Mouse (Mus musculus): Measurements from ENCODE around the gene Ldlr.
A peak's percentile ranks its signal among the peaks of the same experiment; 100 is the strongest.

The Ldlr gene

DNA sequence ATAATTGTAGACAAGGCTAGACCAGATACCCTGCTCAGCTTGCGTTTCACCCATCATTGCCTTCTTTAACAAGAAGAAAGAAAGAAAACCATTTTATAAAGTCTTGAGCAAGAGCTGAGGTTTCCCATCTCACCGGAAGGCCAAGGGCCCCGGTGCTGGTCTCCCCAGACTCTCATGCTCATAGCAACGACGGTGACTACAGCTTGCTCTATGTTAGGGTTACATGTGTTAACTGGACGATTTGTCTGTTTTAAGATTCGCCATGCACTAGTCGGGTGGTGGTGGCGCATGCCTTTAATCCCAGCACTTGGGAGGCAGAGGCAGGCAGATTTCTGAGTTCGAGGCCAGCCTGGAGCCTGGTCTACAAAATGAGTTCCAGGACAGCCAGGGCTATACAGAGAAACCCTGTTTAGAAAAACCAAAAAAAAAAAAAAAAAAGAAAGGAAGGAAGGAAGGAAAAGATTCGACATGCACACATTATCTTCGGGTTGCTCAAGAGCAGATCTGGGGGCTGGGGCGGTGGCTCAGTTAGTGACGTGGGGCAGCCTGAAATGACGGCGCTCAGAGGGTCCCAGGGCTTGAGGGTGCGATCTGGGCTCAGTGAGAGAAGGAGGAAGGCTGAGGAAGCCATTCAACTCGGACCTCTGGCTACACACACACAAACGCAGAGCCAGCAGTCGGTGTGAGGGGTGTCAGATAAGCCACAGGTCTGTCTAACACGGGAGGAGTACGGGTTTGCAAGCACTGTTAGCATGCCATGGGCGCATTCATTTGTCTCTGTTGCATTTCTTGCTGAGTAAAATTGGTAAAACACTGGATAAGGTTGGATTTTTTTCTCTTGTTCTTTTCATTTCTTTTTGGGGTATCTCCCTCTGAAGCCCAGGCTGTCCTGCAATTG, 2.2 kb downstream of the Ldlr start:
- no peak for DNase-seq (ENCODE audit: low spot score in 2 of 2)

DNA sequence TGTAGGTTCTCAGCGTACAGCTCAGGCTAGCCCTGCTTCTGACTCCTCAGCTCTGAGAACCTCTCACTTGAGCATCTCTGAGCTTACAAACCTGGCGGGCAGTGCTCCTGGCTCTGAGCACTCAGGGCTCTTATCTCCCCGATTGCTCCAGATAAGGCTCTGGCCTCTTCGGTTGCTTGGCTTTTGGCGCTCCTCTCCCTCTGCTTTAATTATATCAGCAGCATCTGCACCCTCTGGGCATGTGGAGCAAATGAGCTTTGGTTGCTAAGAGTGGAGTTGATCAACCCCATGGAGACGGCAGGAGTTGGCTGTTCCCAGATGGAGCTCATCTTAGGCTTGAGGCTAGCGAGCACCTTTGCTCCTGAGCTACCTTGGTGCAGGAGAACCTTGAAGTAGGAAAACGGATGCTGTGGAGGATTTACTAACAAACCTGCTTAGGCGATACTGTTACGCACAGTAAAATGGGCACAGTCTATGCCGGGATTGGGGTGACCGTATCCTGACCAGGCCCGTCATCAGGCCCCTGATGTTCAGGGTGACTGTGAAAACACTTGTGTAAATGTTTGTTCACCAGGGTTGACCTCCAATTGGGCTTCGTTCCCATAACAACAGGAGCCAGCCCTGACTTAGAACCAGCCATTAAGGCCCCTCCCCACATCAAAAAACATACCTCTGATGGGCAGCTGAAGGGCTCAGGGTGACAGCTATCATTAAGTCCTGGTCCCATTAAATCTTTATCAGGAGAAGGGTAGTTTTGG, 3.1 kb downstream of the Ldlr start:
- DNase-seq (ENCODE audit: low spot score in 2 of 2): no peak

DNA sequence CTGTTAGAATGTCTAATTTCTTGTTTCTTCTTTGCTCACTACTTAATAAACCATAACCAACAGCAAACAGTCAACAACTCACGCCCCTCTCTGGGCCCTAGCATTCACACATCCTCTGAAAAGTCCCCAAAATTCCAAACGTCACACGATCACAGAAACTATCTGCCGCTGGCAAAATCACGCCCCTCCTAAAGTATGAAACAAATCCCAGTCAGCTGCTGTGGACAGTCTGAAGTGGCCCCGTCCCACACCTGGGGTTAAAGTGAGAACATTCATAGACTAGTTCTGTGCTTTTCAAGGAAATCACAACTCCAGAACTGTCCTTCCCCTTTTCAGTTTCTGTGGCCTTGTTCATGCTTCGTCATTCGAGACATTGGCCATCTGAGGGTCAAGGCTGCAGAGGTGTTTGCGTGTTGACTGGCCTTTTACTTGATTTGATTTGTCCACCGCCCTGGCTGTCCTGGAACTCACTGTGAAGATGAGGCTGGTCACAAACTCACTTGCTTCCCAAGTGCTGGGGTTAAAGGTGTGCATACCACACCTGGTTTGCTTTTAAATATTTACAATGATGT, 5.1 kb downstream of the Ldlr start:
- no peak for DNase-seq (ENCODE audit: low spot score in 2 of 2)

DNA sequence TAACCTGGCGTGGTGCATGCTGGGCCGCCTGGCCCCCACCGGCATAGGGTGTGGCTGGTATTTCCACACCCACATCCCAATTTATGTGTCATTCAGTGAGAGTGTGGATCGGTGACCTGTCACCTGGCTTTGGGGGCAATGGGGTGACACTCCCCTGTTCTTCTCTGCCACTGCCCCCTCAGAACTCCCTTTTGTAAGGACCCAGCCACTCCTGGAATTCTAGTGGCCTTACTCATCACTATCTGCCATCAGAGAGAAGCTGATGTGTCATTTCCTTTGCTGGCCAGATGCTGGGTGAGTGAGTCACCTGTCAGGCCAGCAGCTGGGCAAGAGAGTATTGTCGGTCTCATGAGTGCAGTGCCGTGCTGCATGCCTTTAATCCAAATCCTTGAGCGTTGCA, 6.0 kb downstream of the Ldlr start:
- DNase-seq (ENCODE audit: low spot score in 2 of 2): no peak

DNA sequence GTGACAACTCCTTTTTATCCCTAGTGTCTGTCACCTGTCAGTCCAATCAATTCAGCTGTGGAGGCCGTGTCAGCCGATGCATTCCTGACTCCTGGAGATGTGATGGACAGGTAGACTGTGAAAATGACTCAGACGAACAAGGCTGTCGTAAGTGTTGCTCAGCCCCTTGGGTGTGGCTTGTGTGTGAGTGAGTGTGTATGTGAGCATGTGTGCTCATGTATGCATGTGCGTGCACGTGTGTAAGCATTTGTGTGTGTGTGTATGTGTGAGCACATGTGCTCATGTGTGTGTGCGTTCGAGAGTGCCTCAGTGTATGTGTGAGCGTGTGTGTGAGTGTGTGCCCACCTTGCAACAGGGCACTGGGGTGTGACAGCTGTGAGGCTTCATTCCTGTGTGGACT, 9.0 kb downstream of the Ldlr start:
- no peak for DNase-seq (ENCODE audit: low spot score in 2 of 2)

DNA sequence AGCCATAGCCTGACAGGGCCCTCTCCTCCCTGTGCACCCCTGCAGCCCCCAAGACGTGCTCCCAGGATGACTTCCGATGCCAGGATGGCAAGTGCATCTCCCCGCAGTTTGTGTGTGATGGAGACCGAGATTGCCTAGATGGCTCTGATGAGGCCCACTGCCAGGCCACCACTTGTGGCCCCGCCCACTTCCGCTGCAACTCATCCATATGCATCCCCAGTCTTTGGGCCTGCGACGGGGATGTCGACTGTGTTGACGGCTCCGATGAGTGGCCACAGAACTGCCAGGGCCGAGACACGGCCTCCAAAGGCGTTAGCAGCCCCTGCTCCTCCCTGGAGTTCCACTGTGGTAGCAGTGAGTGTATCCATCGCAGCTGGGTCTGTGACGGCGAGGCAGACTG, 10.2 kb downstream of the Ldlr start:
- no peak for DNase-seq (ENCODE audit: low spot score in 2 of 2)

DNA sequence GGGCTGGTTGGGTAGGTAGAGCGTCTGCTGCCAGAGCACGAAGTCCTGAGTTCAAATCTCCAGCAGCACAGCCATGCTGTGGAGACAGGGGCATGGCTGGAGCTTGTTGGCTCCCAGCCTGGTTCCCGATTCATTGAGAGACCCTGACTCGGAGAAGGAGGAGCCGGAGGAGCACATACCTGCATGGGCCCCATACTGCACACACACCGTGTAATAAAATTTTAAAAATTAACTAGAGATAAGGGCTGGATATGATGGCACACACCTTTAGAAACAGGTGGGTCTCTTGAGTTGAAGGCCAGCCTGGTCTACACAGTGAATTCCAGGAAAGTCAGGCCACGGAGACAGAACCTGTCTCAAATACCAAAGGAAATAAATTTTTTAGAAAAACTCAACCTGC, 10.7 kb downstream of the Ldlr start:
- no peak for DNase-seq (ENCODE audit: low spot score in 2 of 2)

DNA sequence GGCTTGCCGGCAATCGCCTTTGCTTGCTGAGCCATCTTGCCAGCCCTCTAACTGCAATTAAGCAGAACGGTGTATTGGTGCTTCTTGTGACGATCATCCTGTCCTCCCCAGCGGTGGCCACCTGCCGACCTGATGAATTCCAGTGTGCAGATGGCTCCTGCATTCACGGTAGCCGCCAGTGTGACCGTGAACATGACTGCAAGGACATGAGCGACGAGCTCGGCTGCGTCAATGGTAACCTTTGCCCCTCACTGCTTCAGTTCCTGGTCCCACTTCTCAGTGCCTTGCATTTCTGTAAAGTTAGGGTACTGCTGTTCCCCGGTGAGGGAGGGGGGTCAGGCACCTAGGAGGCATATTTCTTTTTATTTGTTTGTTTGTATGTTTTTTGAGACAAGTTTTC, 11.8 kb downstream of the Ldlr start:
- DNase-seq (ENCODE audit: low spot score in 2 of 2): no peak

DNA sequence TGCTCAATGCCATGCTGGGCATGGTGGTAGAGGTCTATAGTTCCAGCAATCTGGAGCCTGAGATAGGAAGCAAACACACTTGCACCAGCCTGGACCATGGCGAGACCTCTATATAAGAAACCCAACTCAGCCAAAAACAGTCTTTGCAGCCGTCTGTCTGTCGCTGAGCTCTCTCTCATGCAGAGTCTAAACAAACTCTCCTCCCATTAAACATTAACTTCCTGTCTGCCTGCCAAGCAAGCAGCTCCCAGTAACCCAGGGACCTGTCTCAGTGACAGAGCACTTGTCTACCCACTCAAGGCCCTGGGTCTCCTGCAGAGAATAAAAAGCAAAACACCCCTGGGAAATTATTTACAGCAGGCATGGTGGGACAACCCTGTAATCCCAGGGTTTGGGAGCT, 13.3 kb downstream of the Ldlr start:
- DNase-seq (ENCODE audit: low spot score in 2 of 2): no peak

DNA sequence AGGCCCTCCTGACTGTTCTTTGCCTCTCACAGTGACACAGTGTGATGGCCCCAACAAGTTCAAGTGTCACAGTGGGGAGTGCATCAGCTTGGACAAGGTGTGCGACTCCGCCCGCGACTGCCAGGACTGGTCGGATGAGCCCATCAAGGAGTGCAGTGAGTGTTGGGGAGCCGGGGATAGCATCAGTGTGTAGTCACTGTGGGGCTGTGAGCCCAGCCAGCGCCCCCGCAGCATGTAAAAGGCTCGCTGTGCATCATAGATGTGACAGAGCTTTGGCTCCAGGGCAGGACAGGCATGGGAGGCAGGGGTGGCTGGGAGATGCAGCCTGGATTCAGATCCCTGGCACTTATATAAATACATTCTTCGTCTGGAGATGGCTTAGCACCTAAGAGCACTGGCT, 13.9 kb downstream of the Ldlr start:
- peak; percentile 27 to 48 for DNase-seq (ENCODE audit: low spot score in 2 of 2)

DNA sequence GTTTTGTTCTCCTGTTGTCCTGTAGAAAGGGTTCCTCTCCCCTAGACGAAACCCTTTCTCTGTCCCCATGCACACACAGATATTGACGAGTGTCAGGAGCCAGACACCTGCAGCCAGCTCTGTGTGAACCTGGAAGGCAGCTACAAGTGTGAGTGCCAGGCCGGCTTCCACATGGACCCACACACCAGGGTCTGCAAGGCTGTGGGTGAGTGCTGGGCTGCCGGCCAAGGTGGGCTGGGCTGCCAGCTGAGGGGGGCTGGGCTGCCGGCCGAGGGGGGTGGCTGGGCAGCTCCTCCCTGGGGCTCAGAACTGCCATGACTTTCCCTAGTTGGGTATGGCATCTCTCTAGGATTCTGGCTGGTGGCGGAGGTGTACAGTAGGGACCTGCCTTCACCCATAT, 15.5 kb downstream of the Ldlr start:
- DNase-seq (ENCODE audit: low spot score in 2 of 2): no peak

DNA sequence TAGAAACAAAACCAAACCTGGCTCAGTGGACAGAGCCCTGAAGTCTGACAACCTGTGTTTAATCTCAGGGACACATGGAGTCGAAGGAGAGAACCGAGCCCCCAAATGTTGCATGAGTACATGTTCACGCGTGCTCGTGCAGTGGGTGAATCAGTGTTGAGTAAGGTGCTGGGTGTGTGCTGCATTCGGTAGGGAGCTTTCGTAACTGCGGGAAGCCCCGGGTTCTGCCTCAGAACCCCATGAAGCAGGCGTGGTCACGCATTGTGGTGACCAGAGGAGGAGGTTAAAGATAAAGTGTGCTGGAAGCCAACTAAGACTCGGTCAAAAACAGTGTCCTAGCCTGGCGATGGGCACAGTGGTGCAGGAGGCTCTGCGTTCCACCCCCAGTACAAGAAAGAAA, 17.1 kb downstream of the Ldlr start:
- DNase-seq (ENCODE audit: low spot score in 2 of 2): no peak

DNA sequence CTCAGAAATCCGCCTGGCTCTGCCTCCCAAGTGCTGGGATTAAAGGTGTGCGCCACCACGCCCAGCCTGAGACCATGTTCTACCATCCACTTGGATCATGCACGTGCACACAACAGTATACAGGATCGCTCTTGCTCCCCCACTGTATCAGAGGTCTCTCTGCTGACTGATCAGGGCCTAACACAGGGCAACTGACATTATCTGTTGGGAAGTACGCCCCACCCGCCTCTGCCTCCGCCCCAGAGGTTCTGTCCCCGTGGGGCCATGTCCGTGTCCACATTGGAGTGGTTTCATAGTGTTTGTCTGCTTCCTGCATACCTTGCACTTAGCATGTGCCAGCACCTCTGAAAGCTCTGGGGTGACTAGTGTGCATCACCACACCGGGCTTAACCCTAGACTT, 18.2 kb downstream of the Ldlr start:
- no peak for DNase-seq (ENCODE audit: low spot score in 2 of 2)

DNA sequence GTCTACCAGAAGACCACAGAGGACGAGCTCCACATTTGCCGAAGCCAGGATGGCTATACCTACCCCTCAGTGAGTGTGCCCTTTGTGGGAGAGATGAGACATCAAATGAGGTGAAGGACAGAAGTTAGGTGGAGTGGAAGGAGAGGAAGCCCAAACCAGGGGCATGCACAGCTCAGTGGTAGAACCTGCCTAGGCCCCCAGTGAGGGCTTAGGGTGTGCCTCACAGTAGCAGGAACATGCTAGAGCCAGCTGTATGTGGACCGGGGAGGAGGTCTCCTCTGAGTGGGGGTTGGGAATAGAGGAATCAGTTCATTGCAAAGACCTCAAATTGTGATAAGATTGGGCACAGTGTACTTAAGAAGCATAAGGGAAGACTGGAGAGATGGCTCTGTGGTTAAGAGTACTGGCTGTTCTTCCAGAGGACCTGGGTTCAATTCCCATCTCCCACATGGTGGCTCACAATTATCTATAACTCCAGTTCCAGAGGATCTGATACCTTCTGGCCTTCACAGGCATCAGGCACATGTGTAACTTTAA, 24.0 kb downstream of the Ldlr start:
- no peak for DNase-seq (ENCODE audit: low spot score in 2 of 2)

DNA sequence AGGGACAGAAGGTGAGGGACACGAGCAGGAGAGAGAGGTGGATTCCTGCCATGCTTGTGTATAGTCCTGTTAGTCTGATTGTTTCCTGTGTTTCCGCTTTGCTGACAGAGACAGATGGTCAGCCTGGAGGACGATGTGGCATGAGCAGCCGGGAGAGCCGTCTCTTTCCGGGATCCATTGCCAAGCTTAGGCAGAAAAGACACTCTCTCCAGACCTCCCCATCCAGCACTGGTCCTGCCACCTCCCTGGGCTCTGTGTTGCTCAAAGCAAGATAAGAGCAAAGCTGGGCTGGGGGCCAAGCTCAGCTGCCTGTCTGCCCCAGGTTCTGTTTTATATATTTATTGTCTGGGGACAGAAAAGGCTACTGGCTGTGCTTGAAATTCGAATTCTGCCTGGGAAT, 24.8 kb downstream of the Ldlr start:
- DNase-seq (ENCODE audit: low spot score in 2 of 2): no peak

DNA sequence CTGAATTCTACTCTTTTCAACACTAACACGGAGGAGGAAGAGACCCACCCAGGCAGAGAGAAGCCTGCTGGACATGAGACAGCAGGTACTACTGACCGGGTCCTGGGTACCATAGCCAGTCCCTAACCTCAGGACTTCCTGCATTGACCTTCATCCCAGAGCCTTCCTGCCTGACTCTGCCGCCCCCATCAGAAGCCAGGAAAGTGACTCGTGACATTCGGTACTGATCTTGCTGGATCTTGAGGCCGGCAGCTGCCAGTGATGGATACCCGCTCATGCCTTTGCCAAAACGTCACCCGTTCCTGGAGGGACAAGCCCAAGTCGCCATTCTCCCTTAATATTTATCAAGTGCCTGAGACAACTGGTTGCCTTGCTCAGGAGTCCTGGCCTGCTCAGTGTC, 25.2 kb downstream of the Ldlr start:
- no peak for DNase-seq (ENCODE audit: low spot score in 2 of 2)

DNA sequence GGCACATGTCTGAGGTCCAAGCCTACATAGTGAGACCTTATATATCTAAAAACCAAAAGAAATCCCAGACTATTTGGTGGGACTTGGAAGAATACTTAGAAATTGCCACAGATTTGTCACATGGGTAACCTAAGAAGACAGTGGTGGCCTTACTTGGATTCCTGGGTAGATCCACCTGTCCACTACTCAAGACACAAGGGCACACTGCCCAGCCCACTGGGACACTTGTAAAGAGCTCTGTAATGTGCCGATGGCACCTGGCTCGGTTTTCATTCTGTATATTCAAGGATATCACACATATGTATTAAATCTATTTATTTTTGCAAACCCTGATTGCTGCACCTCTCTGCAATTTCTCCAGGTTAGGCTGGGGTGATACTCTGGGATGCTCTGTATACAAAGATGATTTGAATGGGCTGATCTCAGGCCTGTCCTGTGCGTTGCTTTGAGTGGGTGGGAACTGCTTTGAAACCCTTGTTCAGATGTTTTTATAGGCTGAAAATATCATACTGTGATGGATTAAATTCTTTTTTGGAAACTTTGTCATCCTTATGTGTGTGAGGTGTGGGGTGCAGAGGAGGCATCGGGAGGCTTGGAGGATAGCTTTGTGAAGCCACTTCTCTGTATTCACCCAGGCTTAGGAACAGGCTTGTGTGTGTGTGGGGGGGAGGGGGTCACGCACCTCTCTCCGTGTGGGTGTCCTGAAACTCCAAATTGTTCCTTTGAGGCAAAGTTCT, 26.3 kb downstream of the Ldlr start:
- DNase-seq (ENCODE audit: low spot score in 2 of 2): no peak

DNA sequence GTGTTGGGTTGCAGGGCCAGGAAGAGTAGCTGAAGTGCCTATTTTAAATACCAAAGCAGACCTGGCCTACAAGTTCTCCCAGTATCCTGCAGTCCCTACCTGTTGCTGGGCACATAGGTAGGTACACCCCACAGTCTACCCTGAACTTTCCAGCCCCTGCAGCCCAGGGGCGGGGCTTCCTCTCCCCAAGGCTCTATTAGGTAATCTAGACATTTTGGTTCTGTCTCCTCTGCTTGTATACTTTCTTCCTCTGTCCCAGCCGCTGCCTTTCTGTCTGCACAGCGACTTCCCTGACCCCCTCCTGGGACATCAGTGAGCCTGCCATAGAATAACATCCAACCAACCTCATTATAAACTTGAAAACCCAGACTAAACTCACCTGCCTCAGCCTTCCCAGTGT, 27.1 kb downstream of the Ldlr start:
- no peak for DNase-seq (ENCODE audit: low spot score in 2 of 2)

DNA sequence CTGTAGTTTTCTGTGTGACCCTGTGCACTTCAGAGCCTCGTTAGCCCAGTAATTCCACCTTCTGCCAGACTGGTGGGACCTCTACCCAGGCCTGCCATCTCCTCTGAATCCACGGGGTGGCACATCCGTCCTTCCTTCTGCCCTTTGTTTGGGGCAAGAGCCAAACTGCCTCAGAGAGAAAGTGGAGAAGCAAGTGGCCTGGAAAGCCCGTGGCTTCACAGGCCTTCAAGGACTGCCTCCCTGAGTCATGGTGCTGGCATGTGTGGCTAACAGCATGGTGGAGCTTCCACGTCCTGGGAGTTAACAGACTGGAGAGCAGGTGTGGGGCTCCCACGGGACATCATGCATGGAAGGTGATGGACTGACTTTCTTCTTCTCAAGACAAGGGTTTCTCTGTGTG, 28.1 kb downstream of the Ldlr start:
- DNase-seq (ENCODE audit: low spot score in 2 of 2): no peak

DNA sequence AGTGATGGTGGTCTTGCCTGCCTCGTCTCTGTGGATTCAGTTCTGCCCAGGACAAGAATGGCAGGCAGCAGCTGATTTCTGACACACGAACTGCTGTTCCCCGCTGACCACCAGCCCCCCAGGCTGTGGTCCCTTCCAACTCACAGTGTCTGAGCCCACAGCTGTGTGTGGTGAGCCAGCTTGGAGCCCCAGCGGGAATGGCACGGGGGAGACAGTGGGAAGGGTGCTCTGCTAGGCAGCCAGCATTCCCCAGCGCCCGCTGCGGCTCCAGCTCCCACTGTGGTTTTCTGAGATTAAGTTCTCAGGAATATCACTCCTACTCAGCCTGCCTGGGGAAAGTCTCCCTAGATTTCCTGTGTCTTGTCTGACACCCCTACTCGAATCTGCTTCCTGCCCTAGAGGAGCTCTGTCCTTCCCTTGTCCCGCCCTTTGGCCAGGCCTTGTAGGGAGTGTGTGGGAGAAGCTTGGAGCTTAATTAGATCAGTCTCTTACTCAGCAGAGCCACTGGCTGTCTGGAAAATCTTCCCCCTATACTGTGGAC, 29.0 kb downstream of the Ldlr start:
- DNase-seq (ENCODE audit: low spot score in 2 of 2): peak; percentile 46 to 51

DNA sequence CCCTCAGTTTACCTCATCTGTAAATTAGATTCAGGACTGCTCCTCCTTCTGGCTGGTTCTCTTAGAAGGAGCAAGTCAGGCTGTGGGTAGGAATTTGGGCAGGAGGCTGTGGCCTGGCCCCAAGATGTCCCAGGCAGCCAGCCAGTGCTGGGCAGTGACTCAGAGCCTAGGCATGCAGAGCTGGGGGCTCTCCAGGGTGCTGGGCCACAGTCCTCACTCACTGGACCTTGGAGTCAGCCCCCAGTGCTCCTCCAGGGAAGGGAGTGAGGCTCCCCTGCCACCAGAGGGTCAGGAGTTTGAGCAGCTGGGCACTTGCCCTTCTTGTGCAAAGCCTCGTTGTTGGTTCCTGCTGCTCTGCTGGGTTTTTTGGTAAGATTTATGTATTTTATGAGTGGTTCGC, 30.7 kb downstream of the Ldlr start:
- DNase-seq (ENCODE audit: low spot score in 2 of 2): peak in 1 of 2 experiments; percentile 22

Measured in right cerebral cortex, adult 2 months (tissue).